Mouse (Mus musculus): Measurements from ENCODE around the gene Egfem1. TPM values are rescaled to one million over a fixed set of nuclear protein-coding genes. Genes with fewer than 3 reads are reported as not detected.

Gene Egfem1
- total RNA-seq, 2 experiments from 2014 or later, result 0.34 to 0.82 TPM

DNA sequence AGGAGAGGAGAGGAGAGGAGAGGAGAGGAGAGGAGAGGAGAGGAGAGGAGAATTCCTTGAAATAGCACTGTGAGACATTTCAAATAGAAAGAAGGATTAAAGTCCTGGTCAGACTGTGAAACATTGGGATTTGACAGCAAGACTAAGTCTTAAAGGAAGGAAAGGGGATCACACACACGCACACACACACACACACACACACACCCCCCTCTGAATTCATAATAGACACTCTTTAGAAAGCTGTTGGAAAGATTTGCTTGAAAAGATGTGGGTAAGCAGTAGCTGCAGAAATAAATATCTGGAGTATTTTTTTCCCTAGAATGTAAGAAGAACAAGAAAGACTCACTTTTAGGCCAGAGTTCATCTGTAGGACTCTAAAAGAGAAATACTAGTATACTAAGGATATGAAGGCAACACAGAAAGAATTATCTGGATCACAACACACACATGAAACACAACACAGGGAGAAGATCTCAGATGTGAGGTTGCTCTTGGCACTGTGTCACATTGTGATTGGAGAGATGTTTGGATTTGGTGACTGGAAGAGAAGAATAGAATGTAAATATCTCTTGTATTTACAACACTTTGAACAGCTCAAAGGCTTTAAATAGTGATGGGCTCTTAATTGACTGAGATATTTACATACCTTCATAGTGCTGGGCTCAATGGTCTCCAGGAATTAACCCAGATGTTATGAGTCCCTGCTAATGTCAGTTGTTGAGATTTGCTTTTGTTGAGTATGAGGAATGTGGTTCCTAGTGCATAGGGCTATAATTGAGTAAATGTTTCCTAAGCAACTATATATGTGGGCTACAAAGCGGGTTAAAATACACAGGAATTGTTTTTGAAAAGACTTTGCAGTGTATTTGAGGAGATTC, 50.5 kb downstream of the Egfem1 start:
- intact Hi-C loops (cut with DNase I), result no loop called here

DNA sequence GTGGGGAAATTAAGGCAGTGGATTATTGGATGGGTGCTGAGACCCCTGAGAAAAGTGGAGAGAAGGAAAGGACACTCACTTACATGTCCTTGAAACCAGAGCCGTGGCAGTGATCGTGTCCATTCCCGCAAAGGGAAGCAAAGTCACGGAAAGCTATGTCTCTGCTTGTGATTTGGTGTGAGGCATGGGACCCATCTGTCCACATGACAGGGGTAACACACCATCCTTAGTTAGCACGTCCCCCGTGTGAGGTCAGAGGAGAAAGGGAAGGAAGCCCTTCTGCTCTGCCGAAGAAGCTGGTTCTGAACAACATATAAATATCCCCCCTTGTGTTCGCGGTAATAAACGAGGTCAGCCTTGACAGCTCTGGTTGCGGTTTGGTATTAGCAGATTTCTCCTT, 52.7 kb downstream of the Egfem1 start:
- no peak for DNase-seq
- intact Hi-C loops (cut with DNase I), result no loop called here

More for the DNA sequence above, 50.5 kb downstream of the Egfem1 start:
- no peak for DNase-seq

DNA sequence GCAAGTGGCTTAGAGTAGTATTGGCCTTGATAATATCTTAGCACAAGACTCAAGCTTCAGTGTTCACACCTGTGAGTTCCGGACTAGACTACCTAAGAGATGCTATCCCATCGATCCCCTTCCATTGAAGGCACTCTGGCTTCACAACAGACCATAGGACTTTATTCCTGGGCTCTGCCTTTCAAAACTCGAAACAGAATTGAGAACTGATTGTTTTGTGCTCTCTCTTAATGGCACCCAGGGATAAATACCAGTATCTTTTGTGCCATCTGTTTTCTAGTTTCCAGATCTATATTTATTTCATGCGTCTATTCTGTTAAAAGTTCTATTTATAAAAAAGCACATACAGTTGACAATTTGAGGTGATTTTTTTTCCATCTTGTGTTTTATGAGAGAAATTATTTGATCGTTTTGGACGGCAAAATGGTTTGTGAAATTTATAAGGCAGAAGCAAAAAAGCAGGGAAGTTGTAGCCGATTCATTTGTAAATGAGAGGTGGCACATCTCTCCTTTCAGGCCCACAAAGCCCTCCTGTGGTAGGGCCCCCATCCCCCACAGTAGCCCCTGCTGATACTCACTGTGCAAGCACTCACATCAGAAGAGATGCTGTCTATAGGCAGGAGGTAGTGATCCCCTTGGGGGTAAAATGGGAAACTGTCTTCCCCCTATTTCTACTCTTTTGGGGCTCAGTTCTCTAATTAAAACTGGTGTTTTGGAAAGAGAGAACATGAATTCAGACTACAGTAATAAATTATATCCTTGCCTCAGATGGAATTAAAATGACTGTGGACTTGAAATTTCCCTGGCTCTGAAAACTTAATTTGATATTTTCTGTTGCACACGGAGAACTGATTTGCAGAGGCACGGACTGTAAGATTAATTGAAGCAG, 53.6 kb downstream of the Egfem1 start:
- intact Hi-C loops (cut with DNase I), result no loop called here
- no peak for DNase-seq

DNA sequence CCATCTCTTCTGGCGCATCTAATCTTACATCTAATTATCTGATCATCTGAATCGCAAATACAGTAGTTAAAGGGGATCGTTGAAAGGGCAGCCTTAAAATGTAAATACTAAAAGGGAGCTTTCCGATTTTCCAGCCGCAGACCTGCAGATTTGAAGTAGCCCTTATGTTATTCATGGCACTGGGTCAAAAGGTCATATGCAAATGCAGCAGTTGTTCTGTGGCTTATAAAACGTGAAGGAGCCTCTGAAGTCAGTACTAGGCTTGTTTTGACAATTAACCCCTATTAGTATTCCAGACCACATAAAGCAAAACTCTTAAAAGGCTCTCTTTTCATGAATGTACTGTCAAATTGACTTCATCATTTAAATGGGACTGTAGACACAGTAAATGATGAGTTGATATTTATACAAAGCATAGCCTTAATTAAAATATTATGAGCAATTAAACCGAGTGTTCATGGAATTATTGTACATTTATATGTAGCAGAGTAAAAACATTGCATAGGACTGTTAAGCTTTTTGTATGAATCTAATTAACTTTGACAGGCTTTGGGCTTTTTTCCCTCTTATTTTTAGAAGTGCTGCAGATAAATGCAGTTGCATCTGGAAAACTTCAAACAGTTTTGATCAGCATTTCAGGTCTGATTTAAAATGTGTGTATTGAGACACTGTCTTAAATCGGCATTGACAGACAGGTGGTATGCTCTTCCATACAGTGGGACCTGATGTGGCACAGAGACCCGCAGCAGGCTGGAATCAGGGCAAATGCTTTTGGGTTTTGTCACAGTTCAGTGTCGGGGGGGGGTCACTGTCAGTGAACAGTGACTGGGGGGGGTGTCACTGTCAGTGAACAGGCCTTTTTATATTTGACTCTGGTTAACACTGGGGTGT, 54.5 kb downstream of the Egfem1 start:
- DNase-seq, result no peak

DNA sequence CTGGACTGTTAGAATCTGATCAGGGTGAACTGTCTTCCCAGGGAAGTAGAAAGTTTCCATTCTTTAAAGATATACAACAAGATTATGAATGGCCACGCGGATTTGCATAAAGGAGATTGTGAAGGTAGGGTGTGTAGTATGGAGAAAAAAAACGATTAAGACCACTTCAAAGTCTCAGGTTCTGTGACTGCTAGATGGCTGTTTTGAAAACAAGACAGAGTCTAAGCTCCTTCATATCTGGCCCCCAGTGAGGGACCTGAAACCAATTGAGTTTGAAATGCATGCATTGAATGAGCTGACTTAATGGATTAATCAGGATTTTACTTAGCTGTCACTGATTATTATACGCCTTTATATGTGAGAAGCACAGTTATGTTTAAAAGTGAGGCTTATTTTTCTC, 86.6 kb downstream of the Egfem1 start:
- DNase-seq, result no peak
- intact Hi-C loops (cut with DNase I), result no loop called here

More for the DNA sequence above, 54.5 kb downstream of the Egfem1 start:
- intact Hi-C loops (cut with DNase I), result no loop called here

DNA sequence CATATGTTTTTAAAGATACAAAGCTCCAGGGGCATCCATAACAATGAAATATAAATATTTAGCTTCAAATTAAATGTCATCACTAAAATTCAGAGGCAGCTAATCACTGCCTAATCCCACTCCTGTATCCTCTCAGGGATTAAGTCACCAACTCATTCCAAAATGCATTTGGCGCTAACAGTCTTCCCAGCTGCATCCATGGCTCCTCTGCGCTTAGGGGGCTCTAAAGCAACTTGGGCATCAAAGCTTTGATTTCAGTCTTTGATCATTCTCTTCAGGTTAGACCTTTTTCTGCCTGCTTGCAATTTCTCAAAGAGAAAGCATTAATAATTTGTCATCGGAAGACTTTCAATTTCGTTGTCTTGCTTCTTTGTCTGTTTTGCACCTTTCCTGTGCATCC, 87.2 kb downstream of the Egfem1 start:
- no peak for DNase-seq
- intact Hi-C loops (cut with DNase I), result no loop called here

DNA sequence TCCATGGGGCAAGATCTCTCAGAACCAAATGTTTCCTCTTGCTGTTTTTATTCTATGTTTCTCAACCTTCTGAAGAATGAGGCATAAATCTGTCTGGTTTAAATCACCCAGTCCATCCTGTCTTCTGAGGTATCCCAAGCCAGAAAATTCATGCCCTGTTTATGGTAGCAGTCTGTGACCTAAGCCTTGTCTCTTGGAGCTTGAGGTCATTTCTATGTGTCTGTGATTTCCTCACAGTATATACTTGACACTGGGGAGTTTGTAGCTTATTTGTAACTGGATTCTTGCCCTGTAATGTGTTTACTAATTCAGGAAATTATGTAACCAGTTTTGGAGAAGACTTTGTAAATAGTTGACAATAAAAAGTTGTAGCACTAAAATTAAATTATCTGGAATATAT, 95.2 kb downstream of the Egfem1 start:
- no peak for DNase-seq
- intact Hi-C loops (cut with DNase I), result no loop called here

DNA sequence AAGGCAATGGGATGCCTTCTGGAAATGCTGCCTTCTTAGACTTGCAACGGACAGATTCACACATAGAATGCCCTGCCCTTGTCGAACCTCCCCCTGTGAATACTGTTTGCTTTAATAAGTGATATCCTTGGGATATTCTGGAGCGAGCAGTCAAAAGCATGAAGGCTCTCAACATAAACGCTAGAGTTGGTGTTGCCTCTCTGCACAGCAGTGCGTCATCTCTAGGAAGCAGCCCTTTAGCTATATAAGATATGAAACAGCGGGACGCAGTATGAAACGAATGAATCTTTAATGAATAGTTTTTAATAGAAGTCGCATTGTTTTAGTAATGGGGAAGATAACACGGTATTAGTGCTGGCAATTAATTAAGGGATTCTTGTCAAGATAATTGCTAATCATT, 101.2 kb downstream of the Egfem1 start:
- DNase-seq, result no peak
- intact Hi-C loops (cut with DNase I), result no loop called here

DNA sequence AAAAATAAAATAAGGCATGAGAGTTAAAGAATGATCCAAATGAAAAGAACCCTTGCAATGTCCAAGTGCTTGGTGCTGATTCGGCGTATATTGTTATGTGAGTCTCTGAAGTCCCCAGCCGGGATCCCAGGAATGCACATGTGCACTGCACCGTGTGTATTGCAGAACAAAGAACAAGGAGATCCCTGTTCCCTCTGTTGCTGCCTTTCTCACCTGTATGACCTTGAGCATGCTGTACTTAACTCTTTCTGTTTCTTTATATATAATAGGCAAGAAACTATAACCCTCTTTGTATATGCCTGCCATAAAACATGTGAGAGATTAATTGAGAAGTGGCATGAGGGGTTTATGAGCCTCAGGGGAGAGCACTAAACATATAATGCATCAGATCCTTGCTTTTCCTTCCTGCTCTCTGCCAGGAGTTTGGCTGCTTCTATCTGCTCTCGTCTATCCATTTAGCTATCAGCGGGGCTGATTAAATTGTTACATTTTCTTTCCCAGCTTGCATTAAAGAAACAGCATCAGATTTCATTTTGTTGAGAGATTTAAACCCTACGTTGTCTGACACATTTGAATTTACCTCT, 101.9 kb downstream of the Egfem1 start:
- intact Hi-C loops (cut with DNase I), result no loop called here

DNA sequence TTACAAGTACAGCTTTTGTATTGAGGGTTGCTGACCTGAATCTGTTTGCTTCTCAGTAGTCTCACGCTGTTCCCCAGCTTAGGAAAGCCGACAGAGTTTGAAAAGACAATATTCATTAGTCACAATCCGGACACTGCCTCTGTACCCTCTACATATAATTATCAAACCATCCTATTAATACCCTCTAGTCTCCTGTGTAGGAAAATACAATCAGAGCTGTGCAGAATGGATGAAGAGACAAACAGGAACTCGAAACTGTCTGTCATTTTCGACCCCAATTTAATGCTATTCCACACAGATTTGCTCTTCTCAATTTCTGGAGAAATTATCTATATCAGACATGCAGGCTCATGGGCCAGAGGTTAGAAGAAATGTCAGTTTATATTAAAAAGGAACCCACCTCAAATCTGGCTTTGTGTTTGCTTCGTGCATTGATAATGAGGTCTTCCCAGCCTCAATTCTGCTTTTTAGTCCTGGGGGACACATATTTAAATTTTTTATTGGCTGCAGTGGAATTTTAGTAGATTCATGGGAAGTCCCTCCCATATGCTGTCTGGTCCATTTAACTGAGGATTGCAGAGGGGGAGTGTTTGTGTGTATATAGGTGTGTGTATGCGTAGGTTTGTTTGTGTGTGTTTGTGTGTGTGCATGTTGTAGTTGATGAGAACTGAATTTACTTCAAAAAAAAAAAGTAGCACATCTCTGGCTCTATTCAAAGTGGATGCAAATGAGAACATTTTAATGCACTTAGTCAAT, 102.8 kb downstream of the Egfem1 start:
- no peak for DNase-seq

More for the DNA sequence above, 101.9 kb downstream of the Egfem1 start:
- DNase-seq, result no peak

DNA sequence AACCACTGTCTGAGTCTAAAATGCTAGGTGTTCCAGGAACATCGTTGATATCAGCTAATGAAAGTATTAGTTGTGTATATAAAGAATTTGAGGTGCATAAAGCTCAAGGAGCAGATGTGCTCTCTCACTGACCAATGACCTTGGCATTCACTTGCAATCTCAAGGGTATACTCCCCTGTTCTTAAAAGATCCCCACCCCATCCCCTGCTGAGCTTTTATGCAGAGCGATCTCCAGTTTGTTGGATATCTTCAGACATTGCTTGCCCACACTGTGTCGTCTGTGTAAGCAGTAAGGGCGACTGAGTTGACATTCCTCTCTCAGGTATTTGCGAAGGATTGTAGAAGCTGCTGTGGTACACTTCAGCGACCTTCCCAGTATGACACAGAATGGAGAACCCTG, 108.4 kb downstream of the Egfem1 start:
- no peak for DNase-seq
- intact Hi-C loops (cut with DNase I), result no loop called here

More for the DNA sequence above, 102.8 kb downstream of the Egfem1 start:
- intact Hi-C loops (cut with DNase I), result no loop called here

DNA sequence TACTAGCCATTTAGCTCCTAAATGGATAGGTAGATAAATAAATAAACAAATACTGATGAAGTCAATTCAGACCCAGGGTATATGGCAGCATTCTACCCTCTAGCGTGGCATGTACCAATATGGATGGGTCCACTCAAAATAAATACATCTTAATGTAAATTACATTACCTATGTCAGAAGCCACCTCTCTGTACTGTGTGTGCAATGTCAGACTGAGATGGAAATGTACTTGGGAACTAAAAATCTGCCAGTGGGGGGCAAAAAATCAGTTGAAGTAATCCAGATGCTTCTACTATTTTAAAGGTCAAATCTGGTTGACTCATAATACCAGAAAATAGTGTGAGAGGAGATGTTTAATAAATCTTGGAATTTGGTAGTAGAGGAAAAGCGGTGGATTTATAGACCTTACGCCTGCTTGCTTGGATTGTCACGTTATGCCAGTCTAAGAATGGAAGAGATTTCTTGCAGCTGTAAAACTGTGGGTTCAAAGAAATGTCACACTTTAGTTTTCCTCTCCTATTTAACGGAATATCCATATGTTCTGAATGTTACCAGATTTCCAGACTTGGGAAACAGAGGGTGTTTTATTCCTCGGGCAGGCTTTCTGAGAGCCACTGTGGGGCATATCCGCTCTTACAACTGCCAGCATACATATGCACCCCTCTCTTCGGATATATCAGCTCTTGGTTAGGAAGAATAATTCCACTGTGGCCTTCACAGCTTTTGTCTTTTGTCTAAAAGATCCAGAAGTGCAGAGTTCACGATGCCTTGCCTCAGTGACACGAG, 116.1 kb downstream of the Egfem1 start:
- no peak for DNase-seq
- intact Hi-C loops (cut with DNase I), result no loop called here

DNA sequence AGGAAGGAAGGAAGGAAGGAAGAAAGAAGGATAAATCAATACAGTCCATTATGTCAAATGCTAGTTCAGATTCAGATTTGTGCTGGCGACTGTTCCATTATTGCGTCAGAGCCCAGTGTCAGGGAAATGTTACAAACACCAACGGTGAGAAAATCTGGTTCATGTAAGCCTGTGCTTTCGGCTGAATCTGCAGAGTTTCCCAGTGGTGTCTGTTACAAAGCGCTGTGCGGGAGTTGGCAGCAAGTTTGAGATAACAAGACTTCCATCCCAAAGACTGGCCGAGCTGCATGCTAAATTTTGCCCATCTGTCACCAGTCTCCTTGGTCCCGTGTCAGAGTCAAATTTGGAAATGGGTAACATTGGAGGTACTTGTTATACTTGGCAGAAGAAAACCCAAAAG, 118.8 kb downstream of the Egfem1 start:
- intact Hi-C loops (cut with DNase I), result no loop called here
- no peak for DNase-seq

DNA sequence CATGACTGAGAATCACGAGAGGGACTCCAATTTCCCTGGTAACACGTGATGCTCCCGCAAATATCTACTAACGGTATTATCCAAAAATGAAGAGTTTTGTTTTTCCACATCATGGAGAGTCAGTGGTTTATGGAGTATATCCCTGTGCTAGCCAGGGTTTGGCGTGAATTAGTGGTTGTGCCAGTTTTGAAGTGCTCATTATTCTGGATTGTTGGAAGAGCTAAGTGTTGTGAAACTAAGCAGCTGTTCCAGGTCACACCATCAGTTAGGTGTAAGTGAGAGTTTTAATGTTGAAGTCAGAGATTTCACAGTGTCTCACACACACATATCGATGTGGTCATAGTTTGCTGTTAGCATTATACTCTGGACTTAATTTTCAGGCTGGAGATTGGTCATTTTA, 120.7 kb downstream of the Egfem1 start:
- no peak for DNase-seq
- intact Hi-C loops (cut with DNase I), result no loop called here

DNA sequence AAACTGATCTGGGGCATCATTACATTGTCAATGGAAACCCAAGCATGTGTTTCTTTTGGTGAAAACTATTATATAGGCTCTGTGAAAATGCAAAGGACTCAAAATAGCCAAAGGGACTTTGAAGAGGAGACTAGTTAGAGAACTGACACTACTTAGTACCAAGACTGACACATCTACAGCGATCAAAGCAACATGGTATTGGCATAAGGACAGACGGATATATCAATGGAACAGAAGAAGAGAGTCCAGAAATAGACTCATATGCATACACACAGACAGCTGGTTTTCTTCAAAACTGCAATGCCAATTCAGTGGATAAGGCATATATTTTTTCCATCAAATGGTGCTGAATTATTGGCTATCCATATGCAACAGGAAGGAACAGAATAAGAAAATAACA, 140.6 kb downstream of the Egfem1 start:
- intact Hi-C loops (cut with DNase I), result no loop called here
- no peak for DNase-seq

DNA sequence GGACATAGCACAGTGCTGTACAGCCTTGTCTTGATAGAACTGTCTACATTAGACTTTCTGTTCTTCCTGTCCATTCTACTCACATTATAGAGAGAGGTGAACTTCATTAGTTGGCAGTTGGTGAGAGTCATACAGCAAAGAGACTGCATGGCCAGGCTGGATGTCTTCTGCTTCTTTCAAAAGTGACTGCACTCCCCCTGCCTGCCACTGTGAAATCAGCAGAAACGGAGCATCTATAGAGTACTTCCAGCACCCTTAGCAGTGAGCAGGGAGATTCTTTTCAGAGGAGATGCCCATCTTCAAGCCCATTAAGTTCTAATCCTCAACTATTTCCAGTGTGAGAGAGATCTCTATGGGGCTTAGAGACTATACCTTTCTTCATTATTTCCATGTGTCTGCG, 147.9 kb downstream of the Egfem1 start:
- intact Hi-C loops (cut with DNase I), result no loop called here
- DNase-seq, result no peak

DNA sequence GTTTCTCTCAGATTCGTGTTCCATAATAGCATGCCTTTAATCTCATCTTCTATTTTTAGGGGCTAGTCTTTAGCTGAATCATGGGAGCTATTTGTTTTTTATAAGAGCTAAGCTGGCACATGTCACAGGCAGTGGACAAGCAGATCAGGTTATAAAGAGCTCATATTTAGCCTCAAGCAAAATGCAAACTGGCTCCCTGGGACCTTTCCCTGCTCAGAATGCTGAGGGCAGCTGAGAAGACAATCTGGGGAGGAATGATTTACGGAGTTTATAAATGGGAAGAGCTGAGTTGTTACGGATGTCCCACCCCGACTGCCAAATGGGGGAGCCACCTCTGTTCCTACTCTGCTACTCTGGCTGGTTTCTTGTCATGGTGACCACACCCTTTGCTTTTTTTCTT, 153.7 kb downstream of the Egfem1 start:
- intact Hi-C loops (cut with DNase I), result no loop called here
- DNase-seq, result no peak

DNA sequence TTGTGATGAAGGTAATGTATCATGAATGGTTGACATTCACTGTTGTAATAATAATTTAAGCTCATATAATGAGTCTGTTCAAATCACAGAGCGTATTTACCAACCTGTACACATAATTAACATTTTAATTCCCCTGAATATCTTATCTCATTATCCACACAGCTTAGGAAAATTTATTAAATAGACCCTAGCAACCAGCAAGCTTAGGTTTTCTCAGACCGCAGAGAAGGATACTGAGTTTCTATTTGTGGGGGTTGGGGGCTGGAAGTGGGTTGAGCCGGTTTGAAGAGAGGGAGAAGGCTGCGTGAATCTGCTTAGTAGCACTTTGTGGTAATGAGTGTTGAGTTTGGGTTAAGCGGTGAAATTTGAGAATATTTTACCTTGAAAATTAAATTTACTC, 154.7 kb downstream of the Egfem1 start:
- no peak for DNase-seq
- intact Hi-C loops (cut with DNase I), result no loop called here

DNA sequence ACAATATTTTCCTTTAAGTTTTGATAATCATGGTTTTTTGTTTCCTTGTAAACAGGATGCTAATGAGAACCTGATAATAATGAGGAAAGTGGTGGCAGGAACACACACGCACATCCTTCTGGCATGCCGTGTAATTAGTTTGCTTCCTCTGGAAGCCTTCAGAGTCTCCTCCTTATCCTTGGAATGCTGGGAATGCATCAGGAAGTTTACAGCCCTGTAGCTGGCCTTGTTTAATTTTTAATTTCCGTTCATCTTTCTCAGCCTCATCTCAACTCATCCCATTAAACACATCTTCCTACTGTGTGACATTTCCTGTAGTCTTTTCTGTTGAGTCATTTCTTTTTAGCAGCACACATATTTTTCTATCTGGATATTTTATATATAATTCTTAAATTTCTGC, 161.8 kb downstream of the Egfem1 start:
- no peak for DNase-seq
- intact Hi-C loops (cut with DNase I), result no loop called here

Measured in heart, postnatal 10 days (tissue).